Mouse (Mus musculus) ovary, postnatal 36 days (tissue): ENCODE data around the gene Plekhf1.
A peak's percentile ranks its signal among the peaks of the same experiment; 100 is the strongest.

Experiments used
- DNase-seq: peaks from one replicate; pipeline ENCODE4 v3.0.0; 2022; ENCODE audit warnings: low spot score, mixed read lengths

The Plekhf1 gene

GRCm38 (mm10) chr7:38227900-38228298 is at the start of gene Plekhf1:
Gene Plekhf1, minus strand, starts transcription at chr7:38228016.
- peak; percentile 95 for DNase-seq

GRCm38 (mm10) chr7:38272551-38272950 is 44.7 kb upstream of the Plekhf1 start:
- no peak for DNase-seq

GRCm38 (mm10) chr7:38271859-38272258 is 44.0 kb upstream of the Plekhf1 start:
- no peak for DNase-seq

- no peak for DNase-seq
Measured at GRCm38 (mm10) chr7:38271511-38271811, 43.6 kb upstream of the Plekhf1 start.

GRCm38 (mm10) chr7:38270703-38271510 is 43.1 kb upstream of the Plekhf1 start, which contains the start of gene Pop4:
Gene Pop4, minus strand, starts transcription at chr7:38271423.
- peak; percentile 88 for DNase-seq

- peak; percentile 34 for DNase-seq
Measured at GRCm38 (mm10) chr7:38267006-38267680, 39.3 kb upstream of the Plekhf1 start.

- DNase-seq = peak; percentile 14
Measured at GRCm38 (mm10) chr7:38262406-38262805, 34.6 kb upstream of the Plekhf1 start.

- DNase-seq = no peak
Measured at GRCm38 (mm10) chr7:38259631-38260030, 31.8 kb upstream of the Plekhf1 start.

GRCm38 (mm10) chr7:38253441-38253840 is 25.6 kb upstream of the Plekhf1 start:
- no peak for DNase-seq

- DNase-seq = peak; percentile 36
Measured at GRCm38 (mm10) chr7:38251494-38252216, 23.8 kb upstream of the Plekhf1 start.

GRCm38 (mm10) chr7:38242417-38242816 is 14.6 kb upstream of the Plekhf1 start:
- no peak for DNase-seq

- DNase-seq = no peak
Measured at GRCm38 (mm10) chr7:38237140-38237539, 9.3 kb upstream of the Plekhf1 start.

GRCm38 (mm10) chr7:38236400-38237105 is 8.7 kb upstream of the Plekhf1 start:
- no peak for DNase-seq

GRCm38 (mm10) chr7:38230285-38230684 is 2.5 kb upstream of the Plekhf1 start:
- DNase-seq = peak; percentile 25

- no peak for DNase-seq
Measured at GRCm38 (mm10) chr7:38228329-38228728, 513 bp upstream of the Plekhf1 start.

GRCm38 (mm10) chr7:38227181-38227899 is 476 bp downstream of the Plekhf1 start:
- DNase-seq = peak; percentile 78

GRCm38 (mm10) chr7:38226226-38226625 is 1.6 kb downstream of the Plekhf1 start:
- DNase-seq = no peak

GRCm38 (mm10) chr7:38224577-38225369 is 3.0 kb downstream of the Plekhf1 start:
- DNase-seq = peak; percentile 39

GRCm38 (mm10) chr7:38220866-38221265 is 7.0 kb downstream of the Plekhf1 start:
- no peak for DNase-seq

- no peak for DNase-seq
Measured at GRCm38 (mm10) chr7:38219526-38219925, 8.3 kb downstream of the Plekhf1 start.
